Mouse (Mus musculus) kidney, postnatal 14 days (tissue): ENCODE results near the gene Gm20604.
A peak's percentile ranks its signal among the peaks of the same experiment; 100 is the strongest.

Experiments used
- DNase-seq: peaks from one replicate; pipeline ENCODE4 v3.0.0; 2022; ENCODE audit warnings: mixed read lengths

The Gm20604 gene

GRCm38 (mm10) chr12:102758403-102758756 lies at the start of gene Gm20604:
Gm20604 (minus strand) TSS chr12:102758672.
- DNase-seq: no peak

GRCm38 (mm10) chr12:102799528-102799927 lies 41.1 kb upstream of the Gm20604 start:
- DNase-seq: no peak

- DNase-seq: no peak
Observed at GRCm38 (mm10) chr12:102787927-102788326, 29.5 kb upstream of the Gm20604 start.

- no peak for DNase-seq
Observed at GRCm38 (mm10) chr12:102785593-102785985, 27.1 kb upstream of the Gm20604 start.

GRCm38 (mm10) chr12:102784899-102785592 lies 26.6 kb upstream of the Gm20604 start:
- DNase-seq: no peak

GRCm38 (mm10) chr12:102782841-102783240 lies 24.4 kb upstream of the Gm20604 start:
- no peak for DNase-seq

- DNase-seq: peak; percentile 23
Observed at GRCm38 (mm10) chr12:102779452-102779851, 21.0 kb upstream of the Gm20604 start.

GRCm38 (mm10) chr12:102778151-102778550 lies 19.7 kb upstream of the Gm20604 start:
- DNase-seq: no peak

GRCm38 (mm10) chr12:102776035-102776434 lies 17.6 kb upstream of the Gm20604 start:
- DNase-seq: no peak

- DNase-seq: no peak
Observed at GRCm38 (mm10) chr12:102772676-102773075, 14.2 kb upstream of the Gm20604 start.

GRCm38 (mm10) chr12:102771601-102772000 lies 13.1 kb upstream of the Gm20604 start:
- no peak for DNase-seq

GRCm38 (mm10) chr12:102769000-102769399 lies 10.5 kb upstream of the Gm20604 start:
- DNase-seq: peak; percentile 37

GRCm38 (mm10) chr12:102763696-102764095 lies 5.2 kb upstream of the Gm20604 start:
- DNase-seq: no peak

GRCm38 (mm10) chr12:102761668-102762067 lies 3.2 kb upstream of the Gm20604 start:
- no peak for DNase-seq

- peak; percentile 11 for DNase-seq
Observed at GRCm38 (mm10) chr12:102758936-102759335, 464 bp upstream of the Gm20604 start.

GRCm38 (mm10) chr12:102757689-102758402 lies 626 bp downstream of the Gm20604 start, which contains the start of the genes Gm28051, Gon7 and Ubr7:
Gm28051 (minus strand) TSS chr12:102757765.
Gon7 (minus strand) TSS chr12:102757803.
Ubr7 (plus strand) TSS chr12:102757967.
- DNase-seq: peak; percentile 98

GRCm38 (mm10) chr12:102757055-102757688 lies 1.3 kb downstream of the Gm20604 start:
- no peak for DNase-seq

GRCm38 (mm10) chr12:102756304-102756703 lies 2.2 kb downstream of the Gm20604 start:
- no peak for DNase-seq

GRCm38 (mm10) chr12:102748256-102748655 lies 10.2 kb downstream of the Gm20604 start:
- no peak for DNase-seq

GRCm38 (mm10) chr12:102744839-102745238 lies 13.6 kb downstream of the Gm20604 start:
- no peak for DNase-seq

GRCm38 (mm10) chr12:102743589-102744574 lies 14.6 kb downstream of the Gm20604 start, which contains the start of the genes Moap1 and Tmem251:
Moap1 (minus strand) TSS chr12:102743661.
Tmem251 (plus strand) TSS chr12:102743762.
- peak; percentile 94 for DNase-seq

GRCm38 (mm10) chr12:102743036-102743588 lies 15.4 kb downstream of the Gm20604 start:
- DNase-seq: no peak
